Mouse (Mus musculus) urinary bladder, postnatal 14 days (tissue): ENCODE measurements at regions not wholly inside any gene's neighbourhood (a gene's known extent, or its start where the extent isn't known, plus 50 kb on each side); places are given as distances from the start of the nearest gene placed in this dataset.

Experiments used
- DNase-seq: peaks from one replicate; pipeline ENCODE4 v3.0.0; 2021; ENCODE audit warnings: low spot score

DNA sequence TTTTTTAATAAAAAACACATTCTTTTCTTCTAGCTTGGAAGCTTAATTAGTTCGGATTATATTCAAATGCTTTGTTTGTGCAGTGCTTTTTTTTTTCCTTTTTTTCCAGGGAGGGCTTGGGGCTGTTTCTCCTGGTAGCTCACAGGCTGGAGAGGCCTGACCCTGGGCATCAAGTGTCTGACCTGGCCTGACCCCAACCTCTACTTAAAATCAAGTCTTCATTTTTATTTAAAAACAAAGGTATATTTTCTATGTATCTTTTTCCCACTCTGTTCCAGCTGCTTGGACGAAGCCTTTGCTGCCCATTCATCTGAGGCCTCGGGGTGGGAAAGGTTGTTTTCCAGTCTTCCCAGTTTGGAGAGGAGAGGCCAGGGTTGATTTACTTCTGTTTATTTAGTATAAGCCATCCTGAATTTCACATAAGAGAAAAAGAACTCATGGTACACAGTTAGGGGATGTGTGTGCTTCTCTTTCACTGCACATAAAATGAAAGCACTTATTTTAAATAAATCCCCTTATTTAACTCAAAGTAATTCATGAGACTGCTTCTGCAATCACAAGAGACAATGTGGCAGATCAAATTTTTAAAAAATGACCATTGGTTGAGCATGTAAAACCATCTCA is 539.1 kb downstream of the Ptprc start:
- no peak for DNase-seq

GRCm38 (mm10) chr1:137635781-137636180 is 539.7 kb downstream of the Ptprc start:
- DNase-seq: no peak

GRCm38 (mm10) chr1:137631546-137631945 is 544.0 kb downstream of the Ptprc start:
- no peak for DNase-seq

DNA sequence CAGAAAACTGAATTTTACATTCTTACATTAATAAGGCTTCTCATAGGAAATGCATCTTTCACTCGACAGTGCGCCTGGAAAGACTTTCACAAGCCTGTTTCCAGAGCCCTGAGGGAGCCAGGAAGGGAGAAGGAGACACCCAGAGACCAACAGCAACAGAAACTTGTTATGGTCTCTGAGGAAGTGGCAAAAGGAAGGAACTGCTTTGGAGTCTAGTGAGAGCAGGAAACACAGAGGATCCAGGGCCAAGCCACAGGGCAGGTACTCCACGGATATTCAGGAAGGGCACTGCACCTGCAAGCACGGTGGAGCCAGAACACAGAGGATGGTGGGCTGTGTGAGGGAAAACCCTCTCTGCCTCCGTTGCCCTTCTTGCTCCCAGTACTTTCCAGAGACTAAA is 554.8 kb downstream of the Ptprc start:
- DNase-seq: no peak

- DNase-seq: no peak
These were observed 557.3 kb downstream of the Ptprc start for GRCm38 (mm10) chr1:137618231-137618630.

DNA sequence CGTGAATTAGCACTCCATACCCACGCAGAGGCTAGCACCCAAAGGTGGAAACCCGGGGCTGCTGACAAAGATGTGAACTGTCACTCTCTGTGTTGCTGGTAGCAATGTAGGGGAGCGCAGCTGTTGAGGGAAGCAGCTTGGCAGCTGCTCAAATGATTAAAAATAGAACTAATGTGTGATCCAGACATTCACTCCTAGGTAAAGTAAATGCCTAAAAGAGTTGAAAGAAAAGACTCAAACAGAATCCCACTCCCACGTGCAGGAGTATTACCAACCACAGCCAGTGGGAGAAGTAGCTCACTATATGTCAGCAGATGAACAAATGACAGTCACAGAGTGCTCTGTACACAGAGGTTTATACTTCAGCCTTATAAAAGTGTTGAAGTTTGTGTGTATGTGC is 558.0 kb downstream of the Ptprc start:
- no peak for DNase-seq

GRCm38 (mm10) chr1:137606716-137607115 is 568.8 kb downstream of the Ptprc start:
- no peak for DNase-seq

GRCm38 (mm10) chr1:137605890-137606663 is 569.4 kb downstream of the Ptprc start:
- no peak for DNase-seq

DNA sequence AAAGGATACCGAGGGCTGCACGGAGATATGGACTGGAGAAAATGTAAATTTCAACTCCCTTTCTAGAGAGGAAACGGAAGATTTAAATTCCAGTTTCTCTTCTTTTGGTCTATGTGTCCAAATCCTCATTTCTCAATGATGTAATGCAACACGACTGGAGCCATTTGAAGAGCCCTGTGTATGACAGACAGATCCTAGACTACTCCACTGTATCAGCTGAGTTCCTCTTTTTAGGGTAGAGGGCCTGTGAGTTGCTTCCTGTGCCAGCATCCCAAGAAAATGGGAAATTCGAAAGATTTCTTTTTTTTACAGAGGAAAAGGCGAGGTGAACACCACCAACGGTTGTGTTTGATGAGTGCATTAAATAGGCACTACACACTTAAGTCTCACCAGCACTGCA is 581.8 kb downstream of the Ptprc start:
- no peak for DNase-seq

- no peak for DNase-seq
These were observed 583.6 kb downstream of the Ptprc start for GRCm38 (mm10) chr1:137591891-137592290.

DNA sequence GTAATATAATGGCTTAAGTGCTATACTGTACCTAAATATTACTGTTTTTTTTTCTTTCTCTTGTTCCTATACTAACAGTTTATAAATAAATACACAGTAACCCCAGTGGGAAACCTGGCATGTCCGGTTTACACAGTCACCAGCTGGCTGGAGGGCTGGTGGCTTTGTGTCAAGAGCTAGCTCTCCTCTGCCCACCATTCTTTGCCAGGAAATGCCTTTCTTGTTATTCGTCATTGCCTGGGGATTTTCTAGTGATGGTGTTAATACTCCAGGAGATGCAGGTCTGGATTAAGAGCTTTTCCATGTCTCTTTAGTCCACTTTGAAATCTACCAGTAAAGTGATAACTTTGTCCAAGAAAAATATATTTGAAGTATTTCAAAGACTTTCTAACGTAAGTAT is 584.2 kb downstream of the Ptprc start:
- no peak for DNase-seq

- no peak for DNase-seq
These were observed 586.9 kb downstream of the Ptprc start for GRCm38 (mm10) chr1:137588304-137589300.

DNA sequence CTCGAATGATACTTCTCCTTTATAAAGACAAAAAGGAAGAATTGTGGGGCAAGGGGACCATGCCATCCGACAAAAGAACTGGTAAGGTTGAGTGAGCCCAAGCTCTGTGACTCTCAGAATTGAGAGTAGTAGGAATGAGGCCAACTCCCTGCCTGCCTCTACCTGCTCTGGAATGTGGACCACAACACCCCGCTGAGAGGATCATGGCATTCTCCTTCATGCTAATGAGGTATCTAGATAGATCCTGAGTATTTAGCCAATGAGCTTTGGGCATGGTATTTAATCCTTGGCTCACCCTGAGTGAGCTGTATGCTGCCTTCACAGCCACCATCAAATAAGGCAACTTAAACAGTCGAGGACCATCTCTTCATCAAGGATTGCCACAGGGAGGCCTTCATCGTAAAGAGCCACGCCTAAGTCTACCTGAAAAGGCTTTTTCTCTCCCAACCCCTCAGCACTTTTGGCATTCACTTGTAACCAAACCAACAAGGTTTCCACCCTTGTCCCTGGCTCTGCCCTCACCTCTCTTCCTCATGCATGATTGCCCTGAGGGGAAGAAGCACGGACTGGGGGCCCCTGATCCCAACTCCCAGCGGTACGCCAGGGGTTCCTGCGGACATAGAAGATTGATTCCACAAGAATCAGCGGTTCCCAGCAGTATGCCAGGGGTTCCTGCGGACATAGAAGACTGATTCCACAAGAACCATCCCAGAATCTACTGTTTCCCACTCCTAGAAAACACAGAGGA is 587.9 kb downstream of the Ptprc start:
- DNase-seq: no peak

GRCm38 (mm10) chr1:137584696-137585095 is 590.8 kb downstream of the Ptprc start:
- no peak for DNase-seq

GRCm38 (mm10) chr1:137584104-137584675 is 591.3 kb downstream of the Ptprc start:
- no peak for DNase-seq

- no peak for DNase-seq
These were observed 597.9 kb downstream of the Ptprc start for GRCm38 (mm10) chr1:137577639-137578038.

DNA sequence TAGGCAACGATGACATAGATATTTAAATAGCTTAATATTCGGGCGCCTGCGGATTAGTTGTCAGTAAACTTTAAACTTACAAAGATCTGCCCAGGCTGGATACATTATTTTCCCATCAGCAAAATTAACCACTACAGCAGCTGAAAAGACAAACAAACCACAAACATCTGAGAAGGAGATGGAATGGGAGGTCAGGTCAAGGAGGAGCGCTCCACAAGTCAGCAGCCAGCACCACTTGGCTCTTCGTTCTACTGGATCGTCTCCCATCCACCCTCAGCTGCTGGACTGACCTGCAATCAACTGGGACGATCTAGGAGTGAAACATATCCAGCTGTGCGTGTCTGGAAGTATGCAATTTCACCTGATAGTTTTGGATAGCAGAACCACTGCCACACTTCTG is 599.3 kb downstream of the Ptprc start:
- DNase-seq: no peak

DNA sequence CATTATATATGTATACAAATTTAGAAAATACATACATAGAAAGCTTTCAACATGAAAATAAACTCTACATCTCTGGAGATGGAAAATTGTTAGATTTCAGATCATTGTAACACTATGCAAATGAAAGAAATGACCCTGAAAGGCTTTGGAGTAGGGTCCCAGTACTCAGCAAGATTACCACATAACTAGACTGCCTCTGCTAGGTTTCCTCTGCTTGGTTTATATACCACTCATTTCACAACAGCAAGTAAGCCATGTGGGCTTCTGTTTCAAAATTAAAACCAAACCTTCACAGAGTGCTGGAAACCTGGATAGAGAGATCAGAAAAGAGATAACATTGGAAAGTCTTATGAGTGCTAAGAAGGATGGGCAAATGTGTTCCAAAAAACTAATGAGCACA is 600.1 kb downstream of the Ptprc start:
- DNase-seq: no peak

DNA sequence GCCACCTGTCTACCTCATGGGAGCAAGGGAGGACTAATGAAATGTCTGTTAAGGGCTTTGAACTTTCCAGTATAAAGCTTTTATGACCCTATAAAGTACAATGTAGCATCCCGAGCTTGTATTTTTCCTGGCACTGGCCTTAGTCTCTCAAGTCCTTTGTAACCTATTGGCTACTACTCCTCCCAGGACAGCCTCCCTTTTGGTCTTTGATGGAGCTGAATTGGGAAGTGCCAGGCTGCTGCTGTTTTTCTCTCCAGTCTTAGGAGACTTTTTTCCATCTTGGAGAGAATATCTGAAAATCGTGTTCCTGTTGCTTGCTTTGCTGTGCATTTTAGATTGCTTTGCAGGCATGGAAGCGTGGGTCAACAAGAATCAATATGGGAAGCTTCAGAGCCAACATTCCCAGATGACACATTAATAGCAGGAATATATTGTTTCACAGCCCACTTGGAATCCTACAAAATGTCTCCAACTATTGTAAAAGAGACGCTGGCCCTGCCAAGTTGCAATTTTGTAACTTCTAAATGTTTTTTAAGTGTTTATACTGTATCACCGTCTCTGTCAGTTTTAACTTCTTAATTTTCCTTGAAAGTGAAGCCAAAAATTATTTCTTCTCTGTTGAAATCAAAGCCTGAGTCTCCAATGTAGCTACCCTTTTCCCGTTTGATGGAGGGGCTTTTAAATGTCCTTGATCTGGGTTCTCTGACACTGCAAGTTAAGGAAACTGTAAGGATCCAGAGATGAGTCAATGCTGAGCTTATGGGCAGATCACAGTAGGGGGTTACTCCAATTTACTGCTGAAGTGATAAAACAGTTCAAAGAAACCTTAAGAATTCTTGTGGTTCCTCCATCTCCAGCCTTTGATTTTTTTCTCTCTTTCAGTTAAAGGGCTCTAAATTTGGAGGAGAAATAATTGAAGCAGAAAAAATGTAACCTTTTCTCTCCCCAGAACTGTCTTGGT is 603.3 kb downstream of the Ptprc start:
- no peak for DNase-seq

GRCm38 (mm10) chr1:137571190-137571904 is 604.2 kb downstream of the Ptprc start:
- peak; percentile 31 for DNase-seq
